Mouse (Mus musculus): ENCODE measurements around the gene Map4k5.

The Map4k5 gene

GRCm38 (mm10) chr12:69892371-69893251 is at the start of gene Map4k5, which contains the start of gene Atl1:
Gene Map4k5, minus strand, starts transcription at chr12:69893200.
Gene Atl1, plus strand, starts transcription at chr12:69892614.
- peak; percentile 83 for DNase-seq (ENCODE audit: low spot score)

- DNase-seq (ENCODE audit: low spot score) = no peak
Measured at GRCm38 (mm10) chr12:69941655-69942329, 48.8 kb upstream of the Map4k5 start.

- no peak for DNase-seq (ENCODE audit: low spot score)
Measured at GRCm38 (mm10) chr12:69939291-69939690, 46.3 kb upstream of the Map4k5 start.

GRCm38 (mm10) chr12:69937731-69938130 is 44.7 kb upstream of the Map4k5 start:
- no peak for DNase-seq (ENCODE audit: low spot score)

GRCm38 (mm10) chr12:69926716-69927115 is 33.7 kb upstream of the Map4k5 start:
- DNase-seq (ENCODE audit: low spot score) = no peak

- DNase-seq (ENCODE audit: low spot score) = no peak
Measured at GRCm38 (mm10) chr12:69924012-69924411, 31.0 kb upstream of the Map4k5 start.

GRCm38 (mm10) chr12:69923603-69924002 is 30.6 kb upstream of the Map4k5 start:
- no peak for DNase-seq (ENCODE audit: low spot score)

GRCm38 (mm10) chr12:69923128-69923527 is 30.1 kb upstream of the Map4k5 start:
- DNase-seq (ENCODE audit: low spot score) = no peak

GRCm38 (mm10) chr12:69922099-69922498 is 29.1 kb upstream of the Map4k5 start:
- no peak for DNase-seq (ENCODE audit: low spot score)

GRCm38 (mm10) chr12:69917870-69918269 is 24.9 kb upstream of the Map4k5 start:
- DNase-seq (ENCODE audit: low spot score) = no peak

- DNase-seq (ENCODE audit: low spot score) = no peak
Measured at GRCm38 (mm10) chr12:69912737-69913136, 19.7 kb upstream of the Map4k5 start.

GRCm38 (mm10) chr12:69911906-69912305 is 18.9 kb upstream of the Map4k5 start:
- DNase-seq (ENCODE audit: low spot score) = no peak

- no peak for DNase-seq (ENCODE audit: low spot score)
Measured at GRCm38 (mm10) chr12:69908511-69908900, 15.5 kb upstream of the Map4k5 start.

- no peak for DNase-seq (ENCODE audit: low spot score)
Measured at GRCm38 (mm10) chr12:69907667-69908510, 14.9 kb upstream of the Map4k5 start.

GRCm38 (mm10) chr12:69904991-69905390 is 12.0 kb upstream of the Map4k5 start:
- DNase-seq (ENCODE audit: low spot score) = no peak

GRCm38 (mm10) chr12:69898119-69898518 is 5.1 kb upstream of the Map4k5 start:
- no peak for DNase-seq (ENCODE audit: low spot score)

- no peak for DNase-seq (ENCODE audit: low spot score)
Measured at GRCm38 (mm10) chr12:69895046-69895445, 2.0 kb upstream of the Map4k5 start.

- no peak for DNase-seq (ENCODE audit: low spot score)
Measured at GRCm38 (mm10) chr12:69893927-69894326, 927 bp upstream of the Map4k5 start.

GRCm38 (mm10) chr12:69891721-69892120 is 1.3 kb downstream of the Map4k5 start:
- DNase-seq (ENCODE audit: low spot score) = no peak

- no peak for DNase-seq (ENCODE audit: low spot score)
Measured at GRCm38 (mm10) chr12:69890476-69890875, 2.5 kb downstream of the Map4k5 start.

GRCm38 (mm10) chr12:69890051-69890450 is 2.9 kb downstream of the Map4k5 start:
- DNase-seq (ENCODE audit: low spot score) = no peak

GRCm38 (mm10) chr12:69888345-69888744 is 4.7 kb downstream of the Map4k5 start:
- no peak for DNase-seq (ENCODE audit: low spot score)

Data from ovary, postnatal 14 days (tissue).